Mouse (Mus musculus) kidney, adult 8-10 months (tissue): ENCODE measurements around the gene Otop1.

ENCODE experiments used
- DNase-seq, 2 experiments: peaks; one replicate each; pipeline ENCODE4 v3.0.0; 2022

Otop1 gene

DNA sequence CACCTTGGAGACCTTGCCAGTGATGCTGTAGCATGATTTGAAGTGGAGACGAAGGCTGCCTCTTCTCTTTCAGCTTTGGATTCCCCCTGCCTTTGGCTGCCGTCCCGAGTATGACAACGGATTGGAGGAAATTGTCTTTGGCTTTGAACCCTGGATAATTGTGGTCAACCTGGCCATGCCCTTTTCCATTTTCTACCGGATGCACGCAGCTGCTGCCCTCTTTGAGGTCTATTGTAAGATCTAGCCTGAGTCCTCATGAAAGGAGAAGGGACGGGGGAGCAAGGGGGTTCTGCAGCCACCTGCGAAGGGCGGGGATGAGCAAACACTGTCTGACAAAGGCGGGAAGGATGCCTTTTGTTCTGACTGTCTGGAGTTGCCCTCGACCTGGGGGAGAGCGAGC, 26.9 kb downstream of the Otop1 start:
- DNase-seq, result no peak

DNA sequence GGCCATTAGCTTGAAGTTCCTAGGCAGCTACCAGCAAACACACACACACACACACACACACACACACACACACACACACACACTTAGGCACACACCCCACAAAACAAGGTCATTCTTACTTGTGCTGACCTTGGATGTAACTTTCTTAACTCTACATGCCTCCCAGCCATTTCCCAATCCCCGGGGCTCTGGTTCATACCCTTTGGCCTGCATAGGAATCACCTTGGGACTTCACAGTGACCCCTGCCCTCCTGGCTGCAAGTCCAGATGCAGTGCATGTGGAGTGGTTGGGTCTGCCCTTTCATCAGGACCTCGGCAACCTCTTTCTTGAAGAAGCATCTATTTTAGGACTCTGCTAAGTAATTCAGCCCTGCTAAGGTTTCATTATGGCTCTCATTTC, 29.5 kb downstream of the Otop1 start:
- no peak for DNase-seq

- peak; percentile 81 to 92 for DNase-seq
These were observed 31.7 kb downstream of the Otop1 start for GRCm38 (mm10) chr5:38307255-38308101.

GRCm38 (mm10) chr5:38308873-38309272, 33.1 kb downstream of the Otop1 start:
- DNase-seq, result peak; percentile 47 to 78

- no peak for DNase-seq
These were observed 34.0 kb downstream of the Otop1 start for GRCm38 (mm10) chr5:38309795-38310194.

DNA sequence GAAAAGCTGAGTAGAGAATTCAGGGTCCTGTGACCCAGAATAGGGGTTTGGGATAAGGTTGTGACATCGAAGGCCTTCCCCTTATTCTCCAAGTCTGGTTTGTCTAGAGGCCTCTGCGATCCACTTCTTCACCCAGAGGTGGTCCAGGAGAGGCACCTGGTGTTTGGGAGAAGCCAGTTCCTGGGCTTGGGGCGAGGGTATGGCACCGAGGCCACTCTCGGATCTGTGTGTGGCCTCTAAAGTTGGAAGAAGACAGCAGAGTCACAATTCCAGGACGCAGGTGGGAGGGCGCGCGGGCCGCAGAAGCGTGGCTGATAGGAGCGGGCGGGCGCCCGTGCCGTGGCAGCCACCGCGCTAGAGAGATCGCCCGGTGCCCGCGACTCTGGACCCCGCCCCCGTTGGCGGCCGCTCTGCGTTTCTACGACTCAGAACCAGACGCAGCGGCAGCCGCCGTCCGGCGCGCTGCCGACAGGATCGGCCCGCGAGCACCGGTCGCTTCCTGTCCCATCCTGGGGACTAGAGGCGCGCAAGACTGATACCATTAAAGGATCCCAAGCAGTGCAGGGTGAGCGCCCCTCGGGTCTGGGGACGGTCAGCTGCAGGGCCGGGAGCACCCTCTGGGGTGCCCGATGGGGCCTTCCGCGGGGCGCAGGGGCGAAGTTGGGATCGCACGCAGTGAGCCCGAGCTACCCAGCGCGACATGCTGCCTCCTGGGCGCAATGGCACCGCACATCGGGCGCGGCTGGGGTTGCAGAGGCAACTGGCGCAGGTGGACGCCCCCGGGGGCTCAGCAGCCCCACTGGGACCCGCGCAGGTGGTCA, 43.4 kb downstream of the Otop1 start, which contains the start of gene Drd5:
Gene Drd5 (plus strand): TSS at position 402 of the 821 bp plus-strand sequence.
- DNase-seq, result no peak

DNA sequence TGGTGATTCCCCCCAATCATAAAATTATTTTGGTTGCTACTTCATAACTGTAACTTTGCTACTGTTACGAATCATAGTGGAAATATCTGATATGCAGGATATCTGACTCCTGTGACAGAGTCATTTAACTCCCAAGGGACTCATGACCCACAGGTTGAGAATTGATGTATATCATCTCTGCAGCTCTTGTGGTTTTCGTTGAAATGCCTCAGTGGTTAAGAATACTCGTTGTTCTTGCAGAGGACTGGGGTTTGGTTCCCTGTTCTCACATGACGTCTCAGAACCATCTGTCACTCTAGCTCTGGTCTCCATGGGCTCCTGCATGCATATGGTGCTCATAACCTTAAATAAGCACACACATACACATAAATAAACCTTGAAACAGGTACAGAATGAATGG, 57.6 kb downstream of the Otop1 start:
- no peak for DNase-seq

DNA sequence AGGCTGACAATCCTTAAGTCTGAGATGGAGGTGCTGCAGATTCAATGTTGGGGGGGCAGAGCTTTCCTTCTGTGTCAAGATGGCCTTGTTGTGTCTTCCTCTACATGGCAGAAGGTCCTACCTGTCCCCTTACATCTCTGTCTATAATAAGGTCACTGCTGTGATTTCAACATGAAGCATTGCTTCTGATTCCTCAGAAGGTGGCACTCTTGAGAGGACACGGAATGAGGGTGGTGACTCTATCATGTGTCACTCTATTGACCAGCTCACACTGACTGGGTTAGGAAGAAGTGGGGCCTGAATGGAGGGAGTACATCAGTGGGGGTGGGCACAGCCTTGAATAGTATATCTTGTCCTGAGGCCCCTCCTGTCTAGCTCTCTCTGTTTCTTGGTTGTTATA, 58.8 kb downstream of the Otop1 start:
- no peak for DNase-seq

DNA sequence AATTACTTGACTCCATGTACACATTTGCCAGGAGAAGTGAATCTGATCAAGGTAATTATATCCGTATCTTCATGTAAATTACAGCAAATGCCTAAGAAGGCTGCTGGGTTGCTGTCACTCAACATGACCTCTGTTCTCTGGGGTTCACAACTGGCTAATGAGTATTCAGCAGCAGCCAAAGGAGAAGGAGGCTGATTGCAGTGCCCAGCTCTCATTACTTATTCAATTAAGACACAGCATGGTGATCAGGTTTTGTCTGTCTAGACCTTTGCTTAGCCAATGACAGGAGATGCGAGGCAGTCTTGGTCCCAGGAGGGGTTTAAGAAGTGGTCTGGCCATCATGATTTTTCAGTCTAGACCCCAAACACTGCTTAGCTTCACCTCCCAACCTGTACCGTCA, 67.3 kb downstream of the Otop1 start:
- DNase-seq, result no peak

GRCm38 (mm10) chr5:38346646-38347432, 71.1 kb downstream of the Otop1 start:
- peak in 1 of 2 experiments; percentile 11 for DNase-seq

- no peak for DNase-seq
These were observed 74.7 kb downstream of the Otop1 start for GRCm38 (mm10) chr5:38350351-38350929.
